Mouse (Mus musculus) CD8-positive naive resting alpha-beta T cell, adult 2 months (primary cell): ENCODE results near the gene Grhl3.
A peak's percentile ranks its signal among the peaks of the same experiment; 100 is the strongest.

Source experiments
- DNase-seq, 2 experiments: peaks; one replicate each; pipeline ENCODE4 v3.0.0; 2022; ENCODE audit warnings: low read depth in 2 of 2, low spot score in 2 of 2

Gene Grhl3

DNA sequence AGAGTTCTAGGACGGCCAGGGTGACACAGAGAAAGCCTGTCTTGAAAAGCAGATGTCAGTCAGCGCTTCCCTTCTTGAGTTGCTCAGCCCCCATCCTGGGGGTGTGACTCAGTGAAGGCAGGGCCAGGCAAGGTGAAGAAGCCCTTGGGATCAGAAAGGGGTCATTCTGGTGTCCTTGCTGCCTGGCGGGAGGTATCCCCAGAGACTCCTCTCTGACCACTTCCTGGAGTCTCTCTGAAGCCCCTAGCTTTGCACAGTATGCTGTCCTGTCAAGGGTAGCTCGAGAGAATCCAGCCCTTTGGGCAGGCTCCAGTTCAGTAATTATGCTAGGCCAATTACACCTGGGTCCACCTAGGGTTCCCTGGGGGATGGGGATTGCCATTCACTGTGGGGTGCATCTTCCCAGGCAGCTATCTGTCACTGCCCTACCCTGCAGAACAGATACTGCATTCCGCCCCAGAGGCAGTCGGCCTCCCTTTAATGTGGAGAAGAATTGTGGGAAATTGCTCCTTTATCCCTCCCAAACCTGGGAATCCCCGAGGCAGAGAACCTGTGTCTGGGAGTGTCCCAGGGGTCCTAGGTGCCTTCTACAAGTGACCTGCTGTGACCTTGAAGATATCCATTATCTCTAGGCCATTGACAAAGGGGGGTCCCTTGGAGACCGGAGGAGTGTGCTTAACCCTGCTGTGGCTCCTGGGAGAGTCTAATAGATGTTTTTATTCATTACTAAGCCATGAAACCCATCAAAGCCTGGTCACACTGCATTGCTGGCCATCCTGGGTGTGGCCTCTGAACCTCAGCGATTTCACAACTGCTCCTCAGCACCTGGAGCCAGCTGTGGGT lies 41.4 kb downstream of the Grhl3 start:
- no peak for DNase-seq

GRCm38 (mm10) chr4:135531236-135531635 lies 42.2 kb downstream of the Grhl3 start:
- DNase-seq = no peak

DNA sequence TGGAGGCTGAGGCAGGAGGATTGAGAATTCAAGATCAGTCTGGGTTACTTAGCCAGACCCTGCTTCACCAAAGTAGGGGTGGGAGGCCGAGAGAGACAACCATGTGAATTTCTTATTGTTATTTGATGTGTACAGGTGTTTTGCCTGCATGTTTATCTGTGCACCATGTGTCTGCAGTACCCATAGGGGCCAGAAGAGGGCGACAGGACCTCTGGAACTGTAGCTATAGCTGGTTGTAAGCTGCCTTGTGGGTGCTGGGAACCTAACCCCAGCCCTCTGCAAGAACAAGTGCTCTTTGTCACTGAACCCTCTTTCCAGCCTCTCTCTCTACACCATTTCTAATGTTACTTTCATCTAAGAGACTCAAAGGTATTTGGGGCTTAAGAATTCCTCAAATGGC lies 43.2 kb downstream of the Grhl3 start:
- DNase-seq = no peak

- DNase-seq = no peak
These were observed 47.3 kb downstream of the Grhl3 start for GRCm38 (mm10) chr4:135526039-135526710.

DNA sequence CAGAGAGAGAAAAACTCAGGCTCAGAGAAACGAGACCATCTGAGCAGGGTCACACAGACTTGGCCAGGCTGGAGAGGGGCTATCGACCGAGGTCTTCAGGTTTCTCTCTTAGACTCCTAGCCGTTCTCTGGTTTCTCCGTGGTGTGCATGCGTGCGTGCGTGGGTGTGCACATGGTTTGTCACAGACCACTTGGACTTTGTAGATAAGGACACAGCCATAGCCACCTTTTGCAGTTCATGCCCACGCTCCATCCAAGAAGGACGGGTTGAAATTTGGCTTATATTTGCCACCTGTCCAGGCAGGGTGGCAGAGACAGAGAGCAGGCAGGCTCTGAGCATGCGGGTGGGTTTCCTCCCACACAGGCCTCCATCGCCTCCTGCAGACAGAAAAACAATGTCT lies 48.4 kb downstream of the Grhl3 start:
- DNase-seq = no peak

GRCm38 (mm10) chr4:135523939-135524338 lies 49.5 kb downstream of the Grhl3 start:
- DNase-seq = no peak

DNA sequence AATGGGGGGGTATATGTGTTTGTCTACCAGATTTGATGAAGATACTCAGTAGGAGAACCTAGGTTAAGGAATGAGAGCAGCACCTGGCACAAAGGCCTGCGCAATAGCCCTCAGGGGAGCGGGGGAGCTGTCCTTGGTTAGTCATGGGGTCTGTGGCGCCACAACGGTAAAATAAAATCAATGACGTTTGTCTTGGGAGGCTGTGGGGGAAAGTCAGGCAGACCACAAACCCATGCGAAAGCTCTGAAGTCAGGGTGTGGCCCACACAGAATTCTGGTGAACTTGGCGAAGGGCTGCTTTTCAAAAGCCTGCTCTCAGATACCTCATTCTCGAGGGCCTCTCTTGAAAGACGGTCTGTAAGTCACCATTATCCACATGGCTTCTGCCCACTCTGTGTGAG lies 53.0 kb downstream of the Grhl3 start:
- DNase-seq = peak; percentile 64 to 73

GRCm38 (mm10) chr4:135518135-135518534 lies 55.3 kb downstream of the Grhl3 start:
- no peak for DNase-seq

GRCm38 (mm10) chr4:135516351-135517316 lies 56.8 kb downstream of the Grhl3 start:
- DNase-seq = peak; percentile 53 to 65

DNA sequence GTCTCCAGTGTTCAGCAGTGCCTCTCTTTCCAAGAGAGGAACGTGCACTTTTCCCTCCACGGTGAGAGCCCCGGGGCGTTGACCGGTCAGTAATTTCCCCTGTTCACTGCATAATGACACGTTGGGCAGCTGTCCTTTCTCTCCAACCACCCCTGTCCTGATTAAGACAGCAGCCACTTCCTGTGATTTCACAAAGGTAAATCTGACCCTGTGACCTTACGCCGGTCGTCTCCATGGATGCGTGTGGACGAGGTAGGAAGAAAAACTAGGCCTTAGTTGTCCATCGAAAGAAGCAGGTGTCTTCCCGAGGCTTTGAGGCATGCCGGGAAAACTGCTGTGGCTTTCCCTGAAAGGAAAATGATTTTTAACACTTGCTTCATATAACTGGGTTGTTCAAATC lies 58.5 kb downstream of the Grhl3 start:
- DNase-seq = no peak

DNA sequence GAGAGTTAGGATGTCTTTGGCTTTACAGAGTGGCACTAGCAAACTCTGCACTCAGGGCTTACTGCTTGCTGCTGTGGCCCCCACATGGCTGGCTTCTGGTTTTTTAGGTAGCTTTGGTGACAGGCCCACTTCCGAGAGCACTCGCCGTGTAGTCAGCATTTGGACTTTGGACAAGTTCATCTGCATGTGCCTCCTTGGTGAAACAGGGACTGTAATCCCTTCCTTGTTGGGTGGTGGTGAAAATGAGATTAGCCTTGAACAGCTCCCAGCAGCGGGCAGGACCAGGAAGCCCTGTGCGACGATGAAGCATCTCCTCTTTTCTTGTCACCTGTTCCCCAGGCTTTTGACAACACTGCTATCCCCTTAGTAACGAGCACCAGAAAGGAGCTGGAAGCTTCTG lies 59.6 kb downstream of the Grhl3 start:
- no peak for DNase-seq

DNA sequence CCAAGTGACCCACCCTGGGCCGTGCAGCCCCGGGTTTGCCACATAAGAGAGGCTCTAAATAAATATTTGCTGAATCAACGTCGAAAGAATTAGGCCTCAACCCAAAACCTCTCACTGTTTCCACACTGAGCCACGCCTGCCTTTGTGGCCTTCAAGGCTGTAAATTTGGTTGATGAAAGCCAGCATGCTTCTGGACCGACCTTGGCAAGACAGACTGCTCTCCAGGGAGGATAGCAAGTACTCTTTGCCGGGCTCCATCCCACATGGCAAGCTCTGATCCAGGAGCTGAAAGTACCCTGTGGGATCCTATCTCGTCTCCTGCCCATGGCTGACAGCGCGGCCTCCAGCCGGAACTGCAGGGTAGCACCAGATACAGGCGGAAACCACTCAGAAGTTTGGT lies 63.9 kb downstream of the Grhl3 start:
- DNase-seq = no peak

DNA sequence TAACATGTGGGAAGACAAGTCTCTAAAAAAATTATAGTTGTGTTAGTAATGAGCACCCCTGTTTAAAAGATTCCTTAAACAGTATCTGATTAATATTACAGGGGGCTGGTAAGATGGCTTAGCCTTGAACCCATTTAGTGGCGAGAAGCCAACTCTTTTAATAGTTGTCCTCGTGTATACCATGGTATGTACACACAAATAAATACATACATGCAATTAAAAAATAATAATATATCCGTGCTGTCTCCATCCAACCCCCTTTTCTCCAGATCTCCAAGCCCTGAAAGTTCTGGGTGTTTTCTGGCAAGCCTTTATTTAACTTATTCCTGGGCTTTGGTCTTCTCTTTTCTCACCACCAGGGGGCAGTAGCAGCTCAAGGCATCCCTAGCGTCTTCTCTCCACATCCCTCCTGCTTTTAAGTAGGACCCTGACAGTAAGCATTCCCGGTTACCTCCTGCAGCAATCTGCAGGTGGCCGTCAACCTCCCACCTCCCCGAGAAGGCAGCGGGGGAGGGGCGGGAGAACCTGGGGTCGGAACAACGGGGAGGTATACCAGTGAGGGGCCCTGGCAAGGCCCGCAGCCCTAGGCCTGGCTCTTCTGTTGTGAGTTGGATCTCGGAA lies 64.9 kb downstream of the Grhl3 start:
- DNase-seq = peak in 1 of 2 experiments; percentile 49

DNA sequence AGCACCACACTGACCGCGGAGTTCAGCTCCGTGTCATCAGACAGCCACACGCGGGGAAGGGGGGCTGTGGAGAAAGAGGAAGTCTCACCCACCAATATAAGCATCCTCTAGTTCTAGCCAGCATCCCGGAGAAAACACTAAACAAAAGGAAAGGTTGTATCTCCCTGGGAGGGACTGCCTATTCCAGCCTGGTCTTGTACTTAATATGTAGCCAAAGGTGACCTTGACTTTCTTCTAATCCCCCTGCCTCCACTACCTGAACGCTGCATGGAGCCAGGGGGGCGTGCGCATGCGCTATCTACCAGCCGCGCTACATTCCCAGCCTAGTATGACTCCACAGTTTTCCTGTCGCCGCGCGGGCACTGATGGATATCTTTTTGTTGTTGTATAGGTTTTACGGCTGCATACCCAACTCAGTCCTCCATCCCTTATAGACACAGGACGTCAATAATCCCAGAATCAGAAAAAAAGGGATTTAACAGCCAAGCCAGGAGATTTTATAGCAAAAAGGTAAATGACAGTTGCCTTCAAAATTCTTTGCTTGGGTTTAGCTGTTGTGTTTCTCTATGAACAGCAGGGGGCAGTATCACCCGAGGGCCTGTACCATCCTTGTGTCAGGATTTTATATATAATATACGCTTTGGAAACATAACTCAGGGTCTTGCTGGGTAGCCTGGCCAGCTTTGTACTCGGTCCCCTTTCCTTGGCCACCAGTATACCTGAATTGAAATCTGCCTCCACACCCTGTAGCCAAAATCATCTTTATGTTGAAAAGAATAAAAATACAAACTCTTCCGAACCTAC lies 65.7 kb downstream of the Grhl3 start:
- no peak for DNase-seq

- no peak for DNase-seq
These were observed 67.6 kb downstream of the Grhl3 start for GRCm38 (mm10) chr4:135505794-135506193.

DNA sequence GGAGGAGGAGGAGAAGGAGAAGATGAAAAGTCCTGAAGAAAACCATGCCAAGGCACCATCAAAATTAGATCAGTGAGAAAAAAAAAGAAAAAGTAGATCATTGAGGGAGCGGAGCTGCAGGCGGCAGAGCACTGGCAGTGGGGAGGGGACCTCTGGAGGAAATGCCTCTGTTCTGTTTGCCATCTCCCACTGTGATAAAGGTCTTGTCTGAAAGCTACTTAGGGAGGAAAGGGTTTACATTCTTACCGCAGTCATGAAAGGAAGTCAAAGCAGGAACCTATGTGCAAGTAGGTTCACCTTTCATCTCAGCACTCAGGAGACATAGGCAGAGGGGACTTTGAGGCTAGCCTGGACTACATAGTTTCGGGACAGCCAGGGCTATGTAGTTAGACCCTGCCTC lies 71.8 kb downstream of the Grhl3 start:
- no peak for DNase-seq

DNA sequence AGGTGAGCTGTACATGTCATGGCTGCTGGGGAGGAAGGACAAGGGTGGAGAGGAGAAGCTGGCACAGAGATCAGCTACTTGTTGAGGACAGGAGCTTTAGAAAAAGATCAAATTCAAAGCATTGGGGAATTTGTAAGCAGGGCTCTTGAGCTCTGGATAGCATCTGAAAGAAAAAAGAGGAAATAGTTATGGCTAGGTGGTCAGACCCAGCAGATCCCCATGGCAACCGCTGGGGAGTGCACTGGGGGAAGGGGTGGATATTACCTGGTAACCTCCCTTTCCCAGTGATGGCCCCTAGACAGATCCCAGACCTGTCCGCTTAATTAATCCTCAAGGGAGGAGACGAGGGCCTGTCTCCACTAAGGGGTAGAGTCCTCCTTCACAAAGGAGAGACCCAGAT lies 73.6 kb downstream of the Grhl3 start:
- no peak for DNase-seq

DNA sequence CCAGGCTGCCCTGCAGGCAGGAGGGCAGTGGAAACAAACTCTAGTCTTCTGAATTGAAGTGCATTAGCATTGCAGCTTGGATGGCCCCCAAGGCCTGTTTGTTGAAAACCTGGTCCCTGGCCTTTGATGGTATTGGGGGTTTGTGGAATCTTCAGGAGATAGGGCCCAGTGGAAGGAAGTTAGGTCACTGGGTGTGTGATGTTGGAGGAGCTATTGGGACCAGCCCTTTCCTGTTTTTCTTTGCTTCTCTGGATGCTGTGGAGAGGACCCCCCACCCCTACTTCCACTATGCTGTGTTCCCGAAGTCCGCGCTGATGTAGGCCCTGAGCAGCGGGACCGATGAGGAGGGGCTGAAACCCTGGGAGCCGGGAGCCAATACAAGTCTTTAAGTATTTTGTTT lies 75.3 kb downstream of the Grhl3 start:
- no peak for DNase-seq

DNA sequence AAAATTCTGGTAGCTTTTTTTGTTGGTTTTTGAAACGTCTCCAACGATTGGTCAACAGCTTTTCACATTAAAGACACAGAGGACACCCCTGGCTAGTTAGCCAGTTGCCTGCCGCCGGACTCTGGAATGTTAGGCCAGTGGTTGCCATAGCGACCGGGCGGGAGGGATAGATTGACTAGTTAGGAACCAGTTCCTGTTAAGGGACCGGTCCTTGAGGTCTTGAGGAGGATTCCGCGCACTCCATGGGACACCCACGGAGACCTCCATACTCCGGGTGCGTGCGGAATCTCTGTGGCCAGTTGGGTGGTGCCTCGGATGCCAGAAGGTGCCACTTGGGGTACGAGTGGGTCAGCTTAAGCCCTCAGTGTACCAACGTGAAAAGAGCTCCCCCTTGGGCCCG lies 77.6 kb downstream of the Grhl3 start:
- DNase-seq = no peak

- DNase-seq = no peak
These were observed 78.0 kb downstream of the Grhl3 start for GRCm38 (mm10) chr4:135495397-135495791.
